Mouse (Mus musculus) lung, embryonic 15.5 days (tissue): Measurements from ENCODE around the gene Mical2. TPM values are rescaled to one million over a fixed set of nuclear protein-coding genes. Genes with fewer than 3 reads are reported as not detected.
A peak's percentile ranks its signal among the peaks of the same experiment; 100 is the strongest.

Source experiments
- ATAC-seq: fragments of 200-750 bp; cut with Nextera tagmentation; 2 replicates; pipeline ENCODE4 v1.8.0; 2017; ENCODE audit warnings: moderate number of reproducible peaks, borderline replicate concordance; ENCODE audit not compliant: low FRiP score, low TSS enrichment; ENCODE audit errors: extremely low read depth
- H3K27ac ChIP-seq: fragments of 300-500 bp; sonication (generic); 2 replicates; pipeline ENCODE4 v1.5.1; 2015; ENCODE audit warnings: moderate library complexity, mild to moderate bottlenecking, inconsistent platforms
- H3K27me3 ChIP-seq: fragments of 300-500 bp; sonication (generic); 2 replicates; pipeline ENCODE4 v1.6.1; 2015; ENCODE audit warnings: inconsistent platforms
- H3K36me3 ChIP-seq: fragments of 300-500 bp; sonication (generic); 2 replicates; pipeline ENCODE4 v1.6.1; 2015; ENCODE audit warnings: inconsistent platforms
- H3K4me1 ChIP-seq: fragments of 300-500 bp; sonication (generic); 2 replicates; pipeline ENCODE4 v1.6.1; 2015; ENCODE audit warnings: inconsistent platforms
- H3K4me2 ChIP-seq: fragments of 300-500 bp; sonication (generic); 2 replicates; pipeline ENCODE4 v1.6.1; 2015; ENCODE audit warnings: inconsistent platforms, mild to moderate bottlenecking, moderate library complexity
- H3K4me3 ChIP-seq: fragments of 300-500 bp; sonication (generic); 2 replicates; pipeline ENCODE4 v1.5.1; 2015; ENCODE audit warnings: mild to moderate bottlenecking, inconsistent platforms
- H3K9ac ChIP-seq: fragments of 300-500 bp; sonication (generic); 2 replicates; pipeline ENCODE4 v1.6.1; 2015; ENCODE audit warnings: inconsistent platforms
- H3K9me3 ChIP-seq: fragments of 300-500 bp; sonication (generic); 2 replicates; pipeline ENCODE4 v1.6.1; 2016; ENCODE audit warnings: inconsistent platforms
- WGBS: fragments of 180-500 bp; shearing (Covaris S2); methylation state at CpG from one replicate; pipeline ENCODE4 v1.1.7; 2015; 5-methylcytosine and 5-hydroxymethylcytosine counted together
- polyA plus RNA-seq: library from polyadenylated mRNA; unstranded; fragments of >200 nt; fragmentation: Nextera tagmentation; extraction: Ambion mirVana; gene quantifications from 2 replicates; pipeline ENCODE4 v1.2.1, GENCODE M21; 2015

Gene Mical2
- 20.7 and 22.8 TPM in 2 replicates for polyA plus RNA-seq

GRCm38 (mm10) chr7:112225615-112226262 lies at the start of gene Mical2:
TSS of gene Mical2 (plus strand) at chr7:112225856.
- Histone ChIP-seq H3K36me3 (no peaks in the 10 kb centered on the region), H3K9ac (peak within 1 kb of the TSS; percentile 56), H3K9me3 (no peaks in the 10 kb centered on the region), H3K27ac (peak within 1 kb of the TSS; percentile 34), H3K27me3 (peaks cover 4% of the 10 kb centered on the region; the same call in 1 of the 2 replicates), H3K4me1 (peaks cover 28% of the 10 kb centered on the region), H3K4me2 (peak within 1 kb of the TSS; percentile 97), H3K4me3 (peak within 1 kb of the TSS; percentile 61)
- ATAC-seq, result peak; percentile 97
- WGBS, result under 1% methylated on average over 53 of the region's 53 CpGs

DNA sequence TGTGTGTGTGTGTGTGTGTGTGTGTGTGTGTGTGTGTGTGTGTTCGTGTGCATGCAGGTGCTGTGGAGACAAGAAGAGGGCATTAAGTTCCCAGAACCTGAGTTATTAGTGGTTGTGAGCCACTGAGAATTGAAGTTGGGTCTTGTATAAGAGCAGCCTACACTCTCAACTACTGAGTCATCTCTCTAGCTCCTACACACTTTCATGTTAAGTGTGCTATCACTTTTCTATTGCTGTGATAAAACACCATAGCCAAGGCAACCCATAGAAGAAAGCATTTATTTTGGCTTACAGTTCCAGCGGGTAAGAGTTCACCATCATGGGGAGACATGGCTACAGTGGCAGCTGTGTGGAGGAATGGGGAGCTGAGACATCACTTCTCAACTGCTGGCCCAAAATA lies 49.0 kb upstream of the Mical2 start:
- Histone ChIP-seq H3K27me3 (no peaks in the 10 kb centered on the region), H3K9me3 (no peaks in the 10 kb centered on the region), H3K4me3 (no peak overlapping the region), H3K4me2 (no peak overlapping the region), H3K4me1 (peaks cover 5% of the 10 kb centered on the region; the same call in 1 of the 2 replicates), H3K27ac (no peak overlapping the region), H3K9ac (no peak overlapping the region), H3K36me3 (no peaks in the 10 kb centered on the region)
- no peak for ATAC-seq
- 80% methylated on average over 2 of the region's 2 CpGs for whole genome bisulfite sequencing

GRCm38 (mm10) chr7:112180235-112180705 lies 45.4 kb upstream of the Mical2 start:
- Histone ChIP-seq H3K4me1 (peaks cover 5% of the 10 kb centered on the region; the same call in 1 of the 2 replicates), H3K4me3 (no peak overlapping the region), H3K36me3 (no peaks in the 10 kb centered on the region), H3K27me3 (no peaks in the 10 kb centered on the region), H3K27ac (no peak overlapping the region), H3K9ac (no peak overlapping the region), H3K4me2 (peak overlapping the region; percentile 36; the same call in 1 of the 2 replicates), H3K9me3 (no peaks in the 10 kb centered on the region)
- peak; percentile 74 for ATAC-seq
- WGBS, result 7% methylated on average over 9 of the region's 10 CpGs

- Histone ChIP-seq H3K4me2 (no peak overlapping the region), H3K4me1 (peaks cover 14% of the 10 kb centered on the region), H3K27me3 (no peaks in the 10 kb centered on the region), H3K4me3 (no peak overlapping the region), H3K27ac (no peak overlapping the region), H3K9ac (no peak overlapping the region), H3K36me3 (no peaks in the 10 kb centered on the region), H3K9me3 (no peaks in the 10 kb centered on the region)
- ATAC-seq, result 0 out of 2 replicates have a peak, but pooled peaks have one; percentile 12
- 28% methylated on average over 5 of the region's 5 CpGs for WGBS
Observed at GRCm38 (mm10) chr7:112183258-112183841, 42.3 kb upstream of the Mical2 start.

DNA sequence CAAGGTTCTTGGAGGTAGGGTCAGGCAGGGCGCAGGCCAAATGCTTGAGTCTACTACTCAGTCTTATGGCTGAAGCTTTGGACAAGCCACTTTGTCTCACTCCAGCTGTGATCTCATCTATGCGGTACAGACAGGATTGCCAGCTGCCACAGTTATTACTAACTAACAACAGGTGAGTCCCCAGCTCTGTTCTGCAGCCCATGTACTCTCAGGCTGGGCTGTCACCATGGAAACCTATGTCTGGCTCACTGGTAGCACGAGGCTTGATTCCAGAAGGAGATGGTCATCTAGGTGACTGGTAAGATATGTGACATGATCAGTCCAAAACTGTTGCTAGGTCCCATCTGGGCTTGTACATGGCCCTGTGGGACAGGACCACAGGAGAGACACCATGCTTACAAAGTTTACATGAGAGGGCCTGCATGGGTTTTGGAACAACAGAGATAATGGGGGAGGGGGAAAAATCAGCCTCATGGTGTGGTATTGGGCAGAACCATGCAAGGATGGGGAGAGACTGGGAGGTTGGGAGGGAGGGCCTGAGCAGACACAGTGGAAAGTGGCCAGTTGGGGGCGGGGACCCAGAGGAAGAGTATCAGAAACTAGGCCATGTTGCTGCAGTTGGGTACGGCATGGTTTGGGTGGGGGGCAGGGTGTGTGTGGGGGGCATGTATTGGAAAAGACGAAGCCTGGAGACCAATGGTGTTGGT lies 41.0 kb upstream of the Mical2 start:
- H3K4me1 ChIP-seq, result peaks cover 21% of the 10 kb centered on the region
- no peak overlapping the region for H3K4me2 ChIP-seq
- H3K36me3 ChIP-seq, result no peaks in the 10 kb centered on the region
- ATAC-seq, result no peak
- no peaks in the 10 kb centered on the region for H3K27me3 ChIP-seq
- no peak overlapping the region for H3K9ac ChIP-seq
- H3K9me3 ChIP-seq, result no peaks in the 10 kb centered on the region
- H3K27ac ChIP-seq, result no peak overlapping the region
- no peak overlapping the region for H3K4me3 ChIP-seq
- WGBS, result 74% methylated on average over 6 of the region's 6 CpGs

DNA sequence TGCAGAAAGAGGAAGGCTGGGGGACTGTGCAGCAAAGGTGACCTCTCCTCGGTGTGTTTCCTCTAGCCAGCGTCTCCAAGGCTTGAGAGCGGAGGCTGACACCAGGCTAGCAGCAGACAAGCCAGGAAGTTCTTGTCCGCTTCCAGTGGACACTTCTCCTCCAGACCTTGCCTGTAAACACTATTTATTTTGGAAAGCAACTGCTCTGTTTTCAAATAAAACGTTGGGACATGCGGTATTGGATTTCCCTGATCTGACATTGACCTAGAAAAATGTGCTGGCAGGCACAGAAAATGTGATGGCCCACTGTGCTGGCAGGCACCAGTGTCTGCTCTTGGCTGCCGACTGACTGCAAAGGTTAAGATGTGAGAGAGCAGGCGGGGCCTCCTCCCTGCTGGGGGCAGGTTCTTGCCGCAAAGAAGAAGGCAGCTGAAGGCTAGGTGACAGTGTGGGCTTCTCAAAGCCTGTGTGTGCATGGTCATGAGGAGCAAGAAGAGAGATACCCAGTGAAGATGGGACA lies 40.4 kb upstream of the Mical2 start:
- Histone ChIP-seq H3K4me2 (no peak overlapping the region), H3K27ac (no peak overlapping the region), H3K9me3 (no peaks in the 10 kb centered on the region), H3K4me3 (no peak overlapping the region), H3K27me3 (no peaks in the 10 kb centered on the region), H3K9ac (no peak overlapping the region), H3K36me3 (no peaks in the 10 kb centered on the region), H3K4me1 (peaks cover 21% of the 10 kb centered on the region)
- WGBS, result 49% methylated on average over 9 of the region's 9 CpGs
- no peak for ATAC-seq

DNA sequence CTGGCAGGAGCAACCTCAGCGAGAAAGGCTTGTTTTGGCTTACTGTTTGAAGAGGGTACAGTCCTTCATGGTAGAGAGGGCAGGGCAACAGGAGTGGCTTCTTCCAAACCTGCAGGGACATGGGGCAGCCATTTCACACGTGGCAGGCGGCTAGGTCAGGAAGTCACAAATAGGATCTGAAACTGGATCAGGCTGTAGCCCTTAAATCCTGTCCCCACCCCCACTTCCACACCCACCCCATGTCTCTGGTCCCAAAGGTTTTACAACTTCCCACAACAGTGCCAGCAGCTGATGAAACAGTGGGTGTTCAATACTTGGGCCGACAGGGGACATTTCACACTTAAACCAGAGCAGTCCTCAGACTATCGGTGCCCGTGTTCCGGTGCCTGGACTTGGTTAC lies 38.8 kb upstream of the Mical2 start:
- Histone ChIP-seq H3K4me3 (no peak overlapping the region), H3K9me3 (no peaks in the 10 kb centered on the region), H3K4me2 (no peak overlapping the region), H3K9ac (no peak overlapping the region), H3K36me3 (no peaks in the 10 kb centered on the region), H3K4me1 (peaks cover 16% of the 10 kb centered on the region), H3K27ac (no peak overlapping the region), H3K27me3 (no peaks in the 10 kb centered on the region)
- 88% methylated on average over 7 of the region's 7 CpGs for WGBS
- no peak for ATAC-seq

DNA sequence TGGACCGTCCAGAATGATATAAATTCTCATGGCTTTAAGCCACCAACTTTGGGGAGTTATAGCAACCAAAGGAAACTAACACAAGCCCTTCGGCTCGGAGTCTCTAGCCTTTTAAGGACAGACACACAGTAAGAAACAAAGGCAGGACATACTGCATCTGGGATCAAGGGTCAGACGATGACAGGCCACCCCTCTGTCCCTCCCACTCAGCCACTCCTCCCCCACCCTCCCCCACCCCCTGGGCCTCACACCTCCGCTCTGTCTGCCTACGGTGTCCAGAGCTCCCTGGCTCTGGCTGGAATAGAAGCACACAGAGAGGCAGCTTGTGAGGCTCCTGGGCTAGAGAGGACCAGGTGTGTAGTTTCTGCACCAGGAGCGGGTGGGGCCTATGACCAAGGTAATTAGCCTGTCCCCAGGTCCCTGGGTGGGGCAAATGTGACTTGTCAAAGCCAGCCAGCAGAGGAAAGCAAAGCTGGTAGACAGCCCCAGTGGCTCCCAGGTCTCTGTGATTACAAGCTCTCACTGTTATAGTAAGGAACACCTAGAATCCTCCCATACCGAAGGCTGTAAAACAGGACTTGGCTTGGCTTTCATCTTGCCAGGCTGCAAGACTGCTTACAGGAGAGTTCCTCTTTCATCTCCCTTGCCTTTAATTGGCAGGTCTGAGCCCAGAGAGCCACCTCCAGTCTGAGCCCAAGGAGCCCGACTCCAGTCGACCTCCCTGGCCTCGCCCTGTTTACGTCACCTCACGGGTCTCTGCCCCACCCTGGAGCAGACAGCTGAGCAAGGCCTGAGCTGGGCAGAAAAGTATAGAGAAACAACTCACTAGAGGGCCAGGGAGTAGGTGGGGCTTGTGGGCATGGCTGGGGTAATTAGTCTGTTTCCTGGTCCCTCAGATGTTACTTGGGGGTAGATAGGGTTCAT lies 37.9 kb upstream of the Mical2 start:
- Histone ChIP-seq H3K4me1 (peaks cover 16% of the 10 kb centered on the region), H3K9ac (no peak overlapping the region), H3K4me3 (no peak overlapping the region), H3K9me3 (no peaks in the 10 kb centered on the region), H3K36me3 (no peaks in the 10 kb centered on the region), H3K27me3 (no peaks in the 10 kb centered on the region), H3K27ac (no peak overlapping the region), H3K4me2 (no peak overlapping the region)
- ATAC-seq, result no peak
- 44% methylated on average over 13 of the region's 13 CpGs for WGBS

GRCm38 (mm10) chr7:112192237-112192636 lies 33.4 kb upstream of the Mical2 start:
- no peak for ATAC-seq
- no peak overlapping the region for H3K4me3 ChIP-seq
- H3K36me3 ChIP-seq, result no peaks in the 10 kb centered on the region
- no peaks in the 10 kb centered on the region for H3K27me3 ChIP-seq
- H3K27ac ChIP-seq, result no peak overlapping the region
- peaks cover 16% of the 10 kb centered on the region for H3K4me1 ChIP-seq
- H3K9me3 ChIP-seq, result no peaks in the 10 kb centered on the region
- WGBS, result 70% methylated on average over 4 of the region's 4 CpGs
- no peak overlapping the region for H3K4me2 ChIP-seq
- no peak overlapping the region for H3K9ac ChIP-seq

DNA sequence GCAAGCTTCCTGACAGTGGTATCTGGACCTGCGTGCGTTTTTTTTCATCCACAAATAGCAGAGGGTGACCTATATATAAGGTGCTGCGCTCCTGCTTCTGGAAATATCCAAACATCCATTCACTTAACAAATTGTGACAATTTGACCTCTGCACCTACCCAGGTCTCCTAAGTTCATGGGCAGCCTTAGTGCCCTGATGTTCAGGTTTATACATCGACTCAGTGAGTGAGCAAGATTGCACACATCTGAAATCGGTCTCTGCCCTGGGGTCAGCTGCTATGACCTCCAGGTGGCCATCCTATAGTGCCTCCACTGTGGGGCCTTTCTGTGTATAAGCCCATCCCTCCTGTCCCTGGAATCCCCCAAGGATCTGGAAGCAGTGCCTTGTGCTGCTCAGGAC lies 32.9 kb upstream of the Mical2 start:
- ATAC-seq, result no peak
- H3K4me3 ChIP-seq, result no peak overlapping the region
- 63% methylated on average over 5 of the region's 5 CpGs for WGBS
- H3K36me3 ChIP-seq, result no peaks in the 10 kb centered on the region
- no peak overlapping the region for H3K27ac ChIP-seq
- H3K9ac ChIP-seq, result no peak overlapping the region
- H3K4me1 ChIP-seq, result peaks cover 12% of the 10 kb centered on the region
- H3K9me3 ChIP-seq, result no peaks in the 10 kb centered on the region
- H3K4me2 ChIP-seq, result no peak overlapping the region
- no peaks in the 10 kb centered on the region for H3K27me3 ChIP-seq

DNA sequence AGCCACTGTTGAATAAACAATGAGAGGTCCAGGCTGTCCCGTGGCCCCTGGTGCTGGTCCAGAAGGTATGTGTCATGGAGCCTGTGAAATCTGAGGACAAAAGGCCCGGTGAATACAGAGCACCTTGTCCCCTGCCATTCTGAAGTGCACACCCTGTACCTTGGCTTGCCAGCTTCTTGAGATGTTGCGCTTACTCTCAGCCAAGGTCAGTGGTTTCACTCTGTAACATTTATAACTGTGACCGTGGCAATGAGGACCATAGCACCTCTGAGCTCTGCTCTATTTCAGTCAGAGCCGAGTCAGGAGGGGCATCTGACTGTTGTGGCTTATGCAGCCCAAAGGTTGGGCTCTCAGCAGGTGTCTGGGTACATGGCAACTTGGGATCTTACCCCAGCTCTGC lies 31.4 kb upstream of the Mical2 start:
- Histone ChIP-seq H3K27me3 (no peaks in the 10 kb centered on the region), H3K4me1 (no peaks in the 10 kb centered on the region), H3K4me3 (no peak overlapping the region), H3K9me3 (no peaks in the 10 kb centered on the region), H3K9ac (no peak overlapping the region), H3K27ac (no peak overlapping the region), H3K36me3 (no peaks in the 10 kb centered on the region), H3K4me2 (no peak overlapping the region)
- ATAC-seq, result no peak
- 69% methylated on average over 5 of the region's 5 CpGs for WGBS
